Mouse (Mus musculus): ENCODE data around the gene Sclt1. TPM values are rescaled to one million over a fixed set of nuclear protein-coding genes. Genes with fewer than 3 reads are reported as not detected.

Gene Sclt1
- polyA plus RNA-seq, 1 experiment from 2014 or later = 12.9 TPM

DNA sequence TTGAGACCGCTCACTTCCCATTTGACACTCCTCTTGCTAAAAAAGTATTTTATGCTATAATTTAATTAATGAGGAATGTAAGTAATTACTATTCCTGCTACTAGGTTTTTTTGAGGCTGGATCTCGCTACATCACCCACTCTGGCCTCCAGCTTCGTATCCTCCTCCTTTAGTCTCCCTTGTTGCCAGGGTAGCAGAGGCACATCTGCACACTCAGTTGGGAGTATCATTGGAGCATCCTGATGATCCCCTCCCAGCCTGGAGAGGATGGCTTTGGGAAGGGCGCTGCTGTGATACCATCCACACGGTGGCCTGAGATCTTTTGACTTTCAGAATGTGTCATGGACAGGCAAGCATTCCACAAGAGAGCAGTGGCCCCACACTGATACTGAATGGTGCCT lies 156.8 kb downstream of the Sclt1 start:
- peaks cover 24% of the 10 kb centered on the region for H3K4me1 ChIP-seq (ENCODE audit: control insufficient read depth, insufficient read depth, low read length)
- no peak overlapping the region for H3K4me3 ChIP-seq (replicated peaks; ENCODE audit: low read length)
- no peak overlapping the region for H3K4me2 ChIP-seq (ENCODE audit: low read depth, low read length)
- H3K9ac ChIP-seq (ENCODE audit: low read length) = no peak overlapping the region
- no peaks in the 10 kb centered on the region for H3K36me3 ChIP-seq (ENCODE audit: control insufficient read depth, insufficient read depth, low read length)
- no peaks in the 10 kb centered on the region for H3K9me3 ChIP-seq (replicated peaks; ENCODE audit: control insufficient read depth, low read length)
- 86% methylated on average over 5 of the region's 5 CpGs for WGBS
- H3K27ac ChIP-seq (ENCODE audit: low read length) = no peak overlapping the region
- no peaks in the 10 kb centered on the region for H3K27me3 ChIP-seq (ENCODE audit: control insufficient read depth, insufficient read depth, low read length)
- no peak for ATAC-seq (ENCODE audit: insufficient read depth, low FRiP score)

DNA sequence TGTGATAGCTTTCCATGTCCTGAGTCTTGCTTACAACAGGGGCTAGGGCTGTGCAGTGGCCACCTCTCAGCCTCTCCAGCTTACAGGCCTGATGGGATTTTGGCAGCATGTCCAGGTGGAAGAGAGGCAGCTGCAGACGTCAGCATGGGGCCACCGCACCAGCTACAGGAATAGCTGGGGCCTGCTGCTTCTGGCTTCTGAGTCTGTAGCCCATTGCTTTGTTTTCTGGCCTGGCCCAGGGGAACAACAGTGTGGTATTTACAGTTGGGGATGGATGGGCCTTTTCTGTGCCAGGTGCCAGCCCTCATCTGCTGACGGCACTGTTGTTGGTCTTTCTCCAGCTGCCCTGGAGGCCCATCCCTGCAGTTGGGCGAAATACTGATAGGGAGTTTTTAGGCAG lies 158.7 kb downstream of the Sclt1 start:
- Histone ChIP-seq H3K4me3 (replicated peaks; ENCODE audit: low read length) (no peak overlapping the region), H3K4me1 (ENCODE audit: control insufficient read depth, insufficient read depth, low read length) (peaks cover 19% of the 10 kb centered on the region; the same call in 1 of the 2 replicates), H3K9me3 (replicated peaks; ENCODE audit: control insufficient read depth, low read length) (no peaks in the 10 kb centered on the region), H3K9ac (ENCODE audit: low read length) (no peak overlapping the region), H3K27ac (ENCODE audit: low read length) (no peak overlapping the region), H3K27me3 (ENCODE audit: control insufficient read depth, insufficient read depth, low read length) (no peaks in the 10 kb centered on the region), H3K36me3 (ENCODE audit: control insufficient read depth, insufficient read depth, low read length) (no peaks in the 10 kb centered on the region), H3K4me2 (ENCODE audit: low read depth, low read length) (no peak overlapping the region)
- no peak for ATAC-seq (ENCODE audit: insufficient read depth, low FRiP score)
- 77% methylated on average over 4 of the region's 4 CpGs for WGBS

DNA sequence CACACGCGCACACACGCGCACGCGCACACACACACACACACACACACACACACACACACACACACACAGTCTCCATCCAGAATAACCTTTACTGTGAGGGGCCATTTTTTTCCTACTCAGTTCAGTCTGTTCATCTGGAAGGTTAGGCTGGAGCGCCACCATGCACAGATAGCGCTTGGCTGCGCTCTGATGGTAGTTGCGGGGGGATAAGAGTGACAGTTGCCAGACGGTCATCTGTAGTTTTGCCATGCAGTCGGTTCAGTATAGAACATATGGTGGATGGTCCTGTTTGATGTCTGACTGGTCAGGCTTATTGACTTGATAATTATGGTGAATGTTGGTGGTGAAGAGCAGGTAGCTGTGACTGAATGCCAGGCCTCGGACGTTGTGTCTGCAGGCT lies 159.2 kb downstream of the Sclt1 start:
- Histone ChIP-seq H3K9me3 (replicated peaks; ENCODE audit: control insufficient read depth, low read length) (no peaks in the 10 kb centered on the region), H3K9ac (ENCODE audit: low read length) (no peak overlapping the region), H3K36me3 (ENCODE audit: control insufficient read depth, insufficient read depth, low read length) (no peaks in the 10 kb centered on the region), H3K4me3 (replicated peaks; ENCODE audit: low read length) (no peak overlapping the region), H3K27me3 (ENCODE audit: control insufficient read depth, insufficient read depth, low read length) (no peaks in the 10 kb centered on the region), H3K4me2 (ENCODE audit: low read depth, low read length) (no peak overlapping the region), H3K27ac (ENCODE audit: low read length) (no peak overlapping the region), H3K4me1 (ENCODE audit: control insufficient read depth, insufficient read depth, low read length) (peaks cover 19% of the 10 kb centered on the region; the same call in 1 of the 2 replicates)
- 91% methylated on average over 14 of the region's 14 CpGs for WGBS
- ATAC-seq (ENCODE audit: insufficient read depth, low FRiP score) = no peak

DNA sequence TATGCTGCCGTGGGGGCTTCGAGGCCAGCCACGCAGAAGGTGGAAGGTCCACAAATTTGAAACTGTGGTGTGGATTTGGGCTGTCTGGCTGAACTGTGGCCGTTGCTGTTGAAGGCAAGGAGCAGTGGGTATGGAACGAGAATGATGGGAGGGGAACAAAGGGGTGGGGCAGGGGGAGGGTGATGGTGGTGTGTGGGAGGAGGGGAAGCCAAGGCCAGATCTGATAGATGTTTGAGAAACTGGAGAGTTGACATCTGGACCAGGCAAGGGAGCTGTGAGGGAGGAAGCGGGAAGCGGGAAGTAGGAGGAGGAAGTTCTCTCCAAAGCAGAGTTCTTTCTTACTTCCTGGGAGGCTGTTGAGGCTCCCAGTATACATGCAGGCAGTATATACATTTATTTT lies 160.1 kb downstream of the Sclt1 start:
- Histone ChIP-seq H3K36me3 (ENCODE audit: control insufficient read depth, insufficient read depth, low read length) (no peaks in the 10 kb centered on the region), H3K4me3 (replicated peaks; ENCODE audit: low read length) (no peak overlapping the region), H3K9ac (ENCODE audit: low read length) (no peak overlapping the region), H3K4me2 (ENCODE audit: low read depth, low read length) (no peak overlapping the region), H3K27me3 (ENCODE audit: control insufficient read depth, insufficient read depth, low read length) (no peaks in the 10 kb centered on the region), H3K27ac (ENCODE audit: low read length) (peak overlapping the region; percentile 34), H3K4me1 (ENCODE audit: control insufficient read depth, insufficient read depth, low read length) (peaks cover 14% of the 10 kb centered on the region; the same call in 1 of the 2 replicates), H3K9me3 (replicated peaks; ENCODE audit: control insufficient read depth, low read length) (no peaks in the 10 kb centered on the region)
- WGBS = 62% methylated on average over 7 of the region's 7 CpGs
- ATAC-seq (ENCODE audit: insufficient read depth, low FRiP score) = no peak

DNA sequence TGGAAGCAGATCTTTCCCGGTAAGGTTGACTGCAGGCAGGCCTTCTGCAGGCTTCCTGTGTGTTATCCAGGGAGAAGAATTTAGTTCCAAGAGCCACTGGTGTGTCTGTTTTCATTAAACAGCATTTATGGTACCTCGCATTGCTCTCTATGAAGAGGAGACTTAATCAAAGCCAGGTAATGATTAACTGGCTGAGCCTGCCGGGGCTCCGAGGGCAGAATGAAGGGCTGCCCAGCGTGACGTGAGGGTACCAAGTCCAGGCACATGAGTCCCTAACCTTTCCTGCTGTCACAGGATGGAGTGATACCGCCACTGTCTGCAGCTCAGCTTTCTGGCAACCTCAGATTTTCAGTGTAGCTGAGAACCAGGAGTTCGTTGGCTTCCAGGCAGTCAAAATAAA lies 160.9 kb downstream of the Sclt1 start:
- H3K27me3 ChIP-seq (ENCODE audit: control insufficient read depth, insufficient read depth, low read length) = no peaks in the 10 kb centered on the region
- H3K4me1 ChIP-seq (ENCODE audit: control insufficient read depth, insufficient read depth, low read length) = peaks cover 10% of the 10 kb centered on the region; the same call in 1 of the 2 replicates
- H3K9ac ChIP-seq (ENCODE audit: low read length) = no peak overlapping the region
- H3K4me2 ChIP-seq (ENCODE audit: low read depth, low read length) = 0 out of 2 replicates have a peak overlapping the region, but pooled peaks have one; percentile 0
- H3K27ac ChIP-seq (ENCODE audit: low read length) = peak overlapping the region; percentile 34
- WGBS = 54% methylated on average over 8 of the region's 8 CpGs
- H3K36me3 ChIP-seq (ENCODE audit: control insufficient read depth, insufficient read depth, low read length) = no peaks in the 10 kb centered on the region
- ATAC-seq (ENCODE audit: insufficient read depth, low FRiP score) = peak; percentile 72
- H3K4me3 ChIP-seq (replicated peaks; ENCODE audit: low read length) = no peak overlapping the region
- no peaks in the 10 kb centered on the region for H3K9me3 ChIP-seq (replicated peaks; ENCODE audit: control insufficient read depth, low read length)

DNA sequence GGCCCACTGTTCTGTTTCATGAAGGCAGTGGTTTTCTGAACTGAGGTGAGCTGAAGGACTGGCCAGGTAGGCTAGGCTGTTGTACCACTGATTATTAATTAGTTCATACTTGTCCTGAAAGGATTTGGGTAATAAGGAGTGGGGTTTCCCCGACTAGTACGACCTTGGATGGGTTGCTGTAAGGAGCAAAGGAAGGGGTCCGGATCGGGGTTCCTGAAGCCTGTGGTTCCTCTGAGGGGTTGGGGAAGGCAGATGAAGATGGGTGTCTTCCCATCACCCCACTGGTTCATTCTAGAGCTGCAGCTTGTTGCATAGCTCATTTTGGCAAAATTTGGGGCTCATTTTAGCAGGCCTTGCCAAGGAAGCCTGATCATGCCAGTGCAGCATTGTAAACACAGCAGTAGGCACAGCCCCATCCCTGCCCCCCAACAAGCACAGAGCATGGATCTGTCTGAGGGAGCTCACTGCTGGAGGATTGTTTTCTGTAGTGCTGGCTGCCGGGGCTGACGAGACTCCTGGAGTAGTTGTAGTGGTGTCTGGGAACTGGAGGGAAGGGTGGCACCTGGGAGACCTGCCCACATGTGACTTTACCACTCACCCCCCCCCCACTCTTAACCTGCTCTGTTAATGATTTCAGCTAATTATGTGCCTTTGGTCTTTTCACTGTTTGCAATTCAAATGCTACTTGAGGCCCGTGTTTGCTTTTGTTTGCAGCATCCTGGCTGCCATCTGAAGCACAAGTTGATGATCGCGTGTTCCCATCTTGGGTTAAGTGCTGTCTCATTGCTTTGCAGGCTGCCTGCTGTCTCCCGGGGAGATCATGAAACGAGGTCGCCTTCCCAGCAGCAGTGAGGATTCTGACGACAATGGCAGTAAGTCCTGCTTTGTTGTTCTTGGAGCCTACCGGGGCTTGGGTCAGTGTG lies 161.7 kb downstream of the Sclt1 start:
- H3K27ac ChIP-seq (ENCODE audit: low read length) = peak overlapping the region; percentile 34; the same call in 1 of the 2 replicates
- no peaks in the 10 kb centered on the region for H3K36me3 ChIP-seq (ENCODE audit: control insufficient read depth, insufficient read depth, low read length)
- peaks cover 10% of the 10 kb centered on the region; the same call in 1 of the 2 replicates for H3K4me1 ChIP-seq (ENCODE audit: control insufficient read depth, insufficient read depth, low read length)
- no peak overlapping the region; the same call in 1 of the 2 replicates for H3K9ac ChIP-seq (ENCODE audit: low read length)
- H3K4me3 ChIP-seq (replicated peaks; ENCODE audit: low read length) = no peak overlapping the region
- no peaks in the 10 kb centered on the region for H3K9me3 ChIP-seq (replicated peaks; ENCODE audit: control insufficient read depth, low read length)
- ATAC-seq (ENCODE audit: insufficient read depth, low FRiP score) = 0 out of 2 replicates have a peak, but pooled peaks have one; percentile 23
- H3K27me3 ChIP-seq (ENCODE audit: control insufficient read depth, insufficient read depth, low read length) = no peaks in the 10 kb centered on the region
- WGBS = 54% methylated on average over 14 of the region's 14 CpGs
- 0 out of 2 replicates have a peak overlapping the region, but pooled peaks have one; percentile 0 for H3K4me2 ChIP-seq (ENCODE audit: low read depth, low read length)

DNA sequence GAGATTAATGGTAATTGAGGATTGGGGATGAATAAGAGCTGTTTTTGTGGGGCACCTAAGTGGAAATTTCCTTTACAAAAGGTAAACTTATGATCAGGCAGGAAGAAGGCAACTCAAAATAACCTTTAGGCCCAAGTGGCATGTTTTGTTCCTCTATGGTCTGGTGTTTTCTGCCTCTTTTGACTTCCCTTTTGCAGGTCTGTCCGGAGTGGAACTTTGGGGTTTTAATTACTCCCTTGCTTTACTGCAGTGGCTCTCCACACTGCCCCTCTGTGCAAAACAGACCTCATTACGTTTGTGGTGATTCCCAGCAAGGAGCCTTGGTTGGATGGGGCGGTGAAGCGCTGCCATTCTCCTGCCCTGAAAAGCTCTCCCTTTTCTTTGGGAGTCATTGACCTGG lies 162.4 kb downstream of the Sclt1 start:
- Histone ChIP-seq H3K27ac (ENCODE audit: low read length) (no peak overlapping the region), H3K4me1 (ENCODE audit: control insufficient read depth, insufficient read depth, low read length) (peaks cover 18% of the 10 kb centered on the region; the same call in 1 of the 2 replicates), H3K36me3 (ENCODE audit: control insufficient read depth, insufficient read depth, low read length) (no peaks in the 10 kb centered on the region), H3K9me3 (replicated peaks; ENCODE audit: control insufficient read depth, low read length) (no peaks in the 10 kb centered on the region), H3K4me3 (replicated peaks; ENCODE audit: low read length) (no peak overlapping the region), H3K9ac (ENCODE audit: low read length) (no peak overlapping the region), H3K4me2 (ENCODE audit: low read depth, low read length) (no peak overlapping the region), H3K27me3 (ENCODE audit: control insufficient read depth, insufficient read depth, low read length) (no peaks in the 10 kb centered on the region)
- 72% methylated on average over 4 of the region's 4 CpGs for WGBS
- no peak for ATAC-seq (ENCODE audit: insufficient read depth, low FRiP score)

DNA sequence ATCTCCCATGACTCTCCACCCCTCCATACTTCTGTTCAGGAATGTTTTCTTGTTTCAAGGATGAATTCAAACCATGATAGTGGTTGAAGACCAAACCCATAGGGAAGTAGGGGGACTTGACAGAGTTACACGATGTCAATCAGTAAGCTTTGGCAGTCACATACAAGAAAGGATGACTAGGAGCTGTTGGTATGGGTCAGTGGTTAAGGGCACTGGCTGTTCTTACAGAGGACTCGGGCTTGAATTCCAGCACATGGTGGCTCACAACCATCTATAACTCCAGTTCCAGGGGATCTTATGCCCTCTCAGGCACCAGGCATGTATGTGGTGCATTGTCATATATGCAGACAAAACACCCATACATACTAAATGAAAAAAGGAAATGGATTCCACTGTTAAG lies 165.1 kb downstream of the Sclt1 start:
- Histone ChIP-seq H3K9ac (ENCODE audit: low read length) (no peak overlapping the region), H3K36me3 (ENCODE audit: control insufficient read depth, insufficient read depth, low read length) (no peaks in the 10 kb centered on the region), H3K4me1 (ENCODE audit: control insufficient read depth, insufficient read depth, low read length) (peaks cover 26% of the 10 kb centered on the region; the same call in 1 of the 2 replicates), H3K9me3 (replicated peaks; ENCODE audit: control insufficient read depth, low read length) (no peaks in the 10 kb centered on the region), H3K4me2 (ENCODE audit: low read depth, low read length) (no peak overlapping the region), H3K27ac (ENCODE audit: low read length) (no peak overlapping the region), H3K4me3 (replicated peaks; ENCODE audit: low read length) (no peak overlapping the region), H3K27me3 (ENCODE audit: control insufficient read depth, insufficient read depth, low read length) (no peaks in the 10 kb centered on the region)
- no peak for ATAC-seq (ENCODE audit: insufficient read depth, low FRiP score)
- 85% methylated on average over 2 of the region's 2 CpGs for WGBS

Measured in stomach, embryonic 16.5 days (tissue).